ENCODE assay signal across 8 mouse cellular contexts in the genomic region with DNA sequence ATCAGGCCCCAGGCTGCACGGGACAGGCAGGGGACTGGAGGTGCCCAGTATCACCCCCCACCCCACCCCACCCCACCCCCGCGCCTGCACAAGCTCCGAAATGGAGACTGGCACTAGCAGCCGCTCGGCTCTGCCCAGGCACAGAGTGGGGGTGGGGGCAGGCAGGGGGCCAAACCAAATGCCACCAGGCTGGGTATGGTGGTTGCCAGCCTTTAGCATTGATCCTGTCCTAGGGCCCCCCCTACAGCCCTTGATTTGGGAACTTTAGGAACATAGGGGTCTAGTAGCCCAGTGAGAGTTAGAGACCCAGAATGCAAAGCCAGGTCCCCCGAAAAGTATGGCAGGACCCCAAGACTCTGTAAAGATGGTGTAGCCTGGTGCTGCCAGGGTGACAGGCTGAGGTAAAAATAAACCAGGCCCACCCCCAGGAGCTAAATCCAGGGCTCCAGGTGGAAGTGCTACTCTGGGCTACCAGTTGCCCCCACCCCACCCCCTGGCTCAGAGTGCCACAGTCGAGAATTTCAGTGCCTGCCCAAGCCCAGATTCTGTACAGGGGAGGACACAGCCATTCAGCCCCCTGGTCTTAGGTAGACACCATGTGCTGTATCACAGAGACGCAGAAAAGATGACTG. TPM values are rescaled to one million over a fixed set of nuclear protein-coding genes. Genes with fewer than 3 reads are reported as not detected.
A peak's percentile ranks its signal among the peaks of the same experiment; 100 is the strongest.
DNase-seq lines count a peak whose midpoint lies in the region.

No protein-coding gene starts in this region.

- intact Hi-C loops in left cerebral cortex, postnatal 4 days (cut with DNase I): no loop called here
- intact Hi-C loops in gastrocnemius, postnatal 14 days (cut with DNase I; ENCODE audit: low total_unique reads): no loop called here

- peak; percentile 63 for DNase-seq in adrenal gland, postnatal 14 days
- no peak for DNase-seq in adrenal gland, postnatal 4 days (ENCODE audit: low spot score in 2 of 2)
- DNase-seq in left cerebral cortex, postnatal 4 days: peak; percentile 92
- no peak for DNase-seq in left cerebral cortex, adult 11 months (ENCODE audit: low spot score)
- peak; percentile 84 for DNase-seq in cerebellum, adult 9-10 months
- DNase-seq in gastrocnemius, postnatal 14 days: peak; percentile 82
- no peak for DNase-seq in spleen, postnatal 14 days (ENCODE audit: low spot score in 2 of 2)
- no peak for DNase-seq in testis, postnatal 14 days (ENCODE audit: low spot score)

RNA-seq across cellular contexts. Expression of a gene that starts 10.2 kb away (rescaled TPM):
- 124 and 125 TPM in 2 replicates for total RNA-seq in adrenal gland, postnatal 14 days (2021)
- 100 to 1,000 TPM; 134 to 137 TPM for total RNA-seq in adrenal gland, postnatal 4 days (2021)
- 100 to 1,000 TPM; 674 to 782 TPM for total RNA-seq in left cerebral cortex, postnatal 4 days (2021)
- 100 to 1,000 TPM; 531 to 566 TPM for total RNA-seq in gastrocnemius, postnatal 14 days (2021)

RNA-seq across cellular contexts. Expression of a gene that starts 32.7 kb away (rescaled TPM):
- 7.1 and 7.4 TPM in 2 replicates for total RNA-seq in adrenal gland, postnatal 14 days (2021)
- 1 to 10 TPM; 5.7 to 6.7 TPM for total RNA-seq in adrenal gland, postnatal 4 days (2021)
- 1 to 10 TPM; 4.9 to 5.5 TPM for total RNA-seq in left cerebral cortex, postnatal 4 days (2021)
- total RNA-seq in gastrocnemius, postnatal 14 days (2021): 1 to 10 TPM; 6.0 to 7.2 TPM

RNA-seq across cellular contexts. Expression of a gene that starts 41.4 kb away (rescaled TPM):
- total RNA-seq in adrenal gland, postnatal 14 days (2021): 44.4 and 45.7 TPM in 2 replicates
- 10 to 100 TPM; 46.9 to 48.0 TPM for total RNA-seq in adrenal gland, postnatal 4 days (2021)
- 10 to 100 TPM; 18.4 to 18.9 TPM for total RNA-seq in left cerebral cortex, postnatal 4 days (2021)
- 10 to 100 TPM; 28.4 to 28.8 TPM for total RNA-seq in gastrocnemius, postnatal 14 days (2021)

RNA-seq across cellular contexts. Expression of a gene that starts 50.5 kb away (rescaled TPM):
- total RNA-seq in adrenal gland, postnatal 14 days (2021): 108 TPM in 2 replicates
- total RNA-seq in adrenal gland, postnatal 4 days (2021): 10 to 100 TPM; 86.4 to 93.8 TPM
- 10 to 100 TPM; 44.1 to 49.7 TPM for total RNA-seq in left cerebral cortex, postnatal 4 days (2021)
- total RNA-seq in gastrocnemius, postnatal 14 days (2021): 100 to 1,000 TPM; 122 to 124 TPM

RNA-seq across cellular contexts. Expression of a gene that starts 56.8 kb away (rescaled TPM):
- total RNA-seq in adrenal gland, postnatal 14 days (2021): 521 and 554 TPM in 2 replicates
- total RNA-seq in adrenal gland, postnatal 4 days (2021): 100 to 1,000 TPM; 480 to 531 TPM
- 100 to 1,000 TPM; 528 to 548 TPM for total RNA-seq in left cerebral cortex, postnatal 4 days (2021)
- 100 to 1,000 TPM; 197 to 229 TPM for total RNA-seq in gastrocnemius, postnatal 14 days (2021)

Comparison
In these comparisons a context has a peak if more than half of its experiments do, and no peak if none do; other contexts are left out.
1. DNase-seq: peak in adrenal gland, postnatal 14 days (single experiment), left cerebral cortex, postnatal 4 days (single experiment), cerebellum, adult 9-10 months (single experiment) and gastrocnemius, postnatal 14 days (single experiment); none in adrenal gland, postnatal 4 days (0 of 2), left cerebral cortex, adult 11 months (single experiment), spleen, postnatal 14 days (0 of 2) and testis, postnatal 14 days (single experiment).